Mouse (Mus musculus) C2C12 (cell line): ENCODE results near the gene A630076J17Rik.

ENCODE experiments used
- CTCF ChIP-seq: IDR thresholded peaks from one replicate; pipeline ENCODE4 v1.5.1; 2011; ENCODE audit not compliant: control insufficient read depth, insufficient read depth, insufficient read length
- FOSL1 ChIP-seq: IDR thresholded peaks from one replicate; pipeline ENCODE4 v1.8.0; 2011; ENCODE audit warnings: mild to moderate bottlenecking, low read length; ENCODE audit not compliant: poor library complexity, insufficient read depth, severe bottlenecking
- MAX ChIP-seq: IDR thresholded peaks from one replicate; pipeline ENCODE4 v1.6.1; 2011; ENCODE audit warnings: mild to moderate bottlenecking, control low read depth
- MYOD1 ChIP-seq: IDR thresholded peaks from one replicate; pipeline ENCODE4 v1.6.1; 2011; ENCODE audit warnings: low read depth; ENCODE audit not compliant: control insufficient read depth, insufficient read length
- USF1 ChIP-seq: IDR thresholded peaks from one replicate; pipeline ENCODE4 v1.6.1; 2011; ENCODE audit warnings: low read depth, mild to moderate bottlenecking, control low read depth, moderate library complexity

DNA sequence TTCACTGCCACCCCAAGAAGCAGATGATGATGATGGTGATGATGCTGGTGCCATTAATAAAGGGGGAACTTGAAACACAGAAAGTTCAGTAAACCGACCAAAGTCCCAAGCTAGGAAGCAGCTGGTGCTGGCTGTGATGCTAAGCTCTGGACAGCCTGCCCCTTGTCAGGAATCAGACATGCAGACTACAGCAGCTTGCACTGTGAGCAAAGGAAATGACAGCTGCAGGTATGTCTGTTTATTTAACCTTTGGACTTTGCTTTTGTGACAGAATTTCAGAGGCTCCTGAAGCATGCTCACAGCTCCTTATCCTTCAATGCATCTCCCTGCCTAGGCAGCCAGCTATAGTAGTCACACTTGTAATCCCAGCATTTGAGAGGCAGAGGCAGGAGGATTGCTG is at the start of gene A630076J17Rik:
- TF ChIP-seq CTCF (no peak), MAX (no peak), FOSL1 (no peak), MYOD1 (no peak), USF1 (no peak)
